ENCODE assay signal across 8 mouse cellular contexts in the genomic region with DNA sequence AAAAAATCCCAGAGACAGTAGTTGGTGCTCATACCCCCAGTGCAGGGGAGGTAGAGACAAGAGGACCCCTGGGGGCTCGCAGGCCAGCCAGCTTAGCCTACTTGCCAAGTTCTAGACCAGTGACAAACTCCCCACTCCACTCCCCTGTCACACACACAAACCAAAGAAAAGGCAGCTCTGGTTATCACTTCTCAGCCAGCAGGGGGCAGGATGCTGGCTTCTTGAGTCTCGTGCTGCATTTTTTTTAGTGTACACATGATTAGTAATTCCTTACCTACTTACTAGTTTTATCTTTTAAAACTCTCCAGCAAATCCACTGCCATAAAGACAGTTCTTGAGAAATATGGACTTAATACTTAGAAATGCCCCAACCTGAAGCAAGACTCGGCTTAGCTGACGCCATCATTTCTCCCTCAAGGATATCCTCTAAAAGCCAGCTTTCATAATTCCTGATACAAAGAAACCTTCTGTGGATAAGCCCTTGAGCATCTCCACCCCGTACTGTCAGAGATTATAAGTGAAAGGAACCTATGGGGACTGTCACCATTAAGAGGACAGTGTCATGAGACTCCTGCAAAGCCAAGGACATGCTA. TPM values are rescaled to one million over a fixed set of nuclear protein-coding genes. Genes with fewer than 3 reads are reported as not detected.
A peak's percentile ranks its signal among the peaks of the same experiment; 100 is the strongest.
DNase-seq lines count a peak whose midpoint lies in the region; ATAC-seq and TF ChIP-seq lines count a peak whose summit lies in the region.

No protein-coding gene starts in this region.

- no peak overlapping the region for H3K4me3 ChIP-seq in heart, postnatal 0 days (ENCODE audit: low read depth, low read length)
- H3K4me3 ChIP-seq in testis, adult 2 months (ENCODE audit: control insufficient read depth, low read depth, low read length) = no peak overlapping the region
- no peak overlapping the region for H3K4me3 ChIP-seq in bone marrow macrophage, adult 2 months (ENCODE audit: insufficient read depth, low read length)

- DNase-seq in heart, postnatal 0 days (ENCODE audit: low spot score) = no peak
- no peak for DNase-seq in heart, adult 9 months (ENCODE audit: low spot score in 2 of 2)
- DNase-seq in testis, postnatal 14 days (ENCODE audit: low spot score) = no peak
- peak; percentile 31 to 49 for DNase-seq in lung, postnatal 4 days
- no peak for DNase-seq in cerebellum, postnatal 4 days (ENCODE audit: low spot score in 2 of 2)

- no peak overlapping the region for H3K9ac ChIP-seq in heart, postnatal 0 days (replicated peaks; ENCODE audit: low read depth, low read length)

- H3K27ac ChIP-seq in heart, postnatal 0 days (ENCODE audit: low read depth) = no peak overlapping the region
- H3K27ac ChIP-seq in testis, adult 2 months (ENCODE audit: control insufficient read depth, insufficient read depth, low read depth, low read length) = no peak overlapping the region
- peak overlapping the region; percentile 70 for H3K27ac ChIP-seq in bone marrow macrophage, adult 2 months (ENCODE audit: insufficient read depth, low read depth, low read length)

- no peak for ATAC-seq in heart, postnatal 0 days (ENCODE audit: insufficient read depth, low read depth)
- no peak for ATAC-seq in megakaryocyte-erythroid progenitor cell, adult 5-6 weeks (replicated peaks; ENCODE audit: low FRiP score, low TSS enrichment, poor library complexity, severe bottlenecking)

- no peaks in the 10 kb centered on the region for H3K27me3 ChIP-seq in heart, postnatal 0 days (ENCODE audit: control insufficient read depth, insufficient read depth, low read length)
- no peaks in the 10 kb centered on the region for H3K27me3 ChIP-seq in testis, adult 2 months (ENCODE audit: control insufficient read depth, insufficient read depth, low read length)

- H3K36me3 ChIP-seq in heart, postnatal 0 days (replicated peaks; ENCODE audit: control insufficient read depth, insufficient read depth, low read length) = no peaks in the 10 kb centered on the region
- no peaks in the 10 kb centered on the region for H3K36me3 ChIP-seq in testis, adult 2 months (ENCODE audit: control insufficient read depth, insufficient read depth, low read length)

- H3K9me3 ChIP-seq in heart, postnatal 0 days (replicated peaks; ENCODE audit: control insufficient read depth, low read length) = no peaks in the 10 kb centered on the region

- 61% methylated on average over 5 of the region's 5 CpGs for WGBS in heart, postnatal 0 days

- TF ChIP-seq EP300 in heart, postnatal 0 days (IDR thresholded peaks at IDR 0.05; ENCODE audit: low read depth) = no peak

- H3K4me2 ChIP-seq in heart, postnatal 0 days (ENCODE audit: low read depth, low read length) = no peak overlapping the region

- TF ChIP-seq POLR2A in testis, adult 2 months (IDR thresholded peaks at IDR 0.05; ENCODE audit: control insufficient read depth, low read depth, low read length) = no peak
- no peak for TF ChIP-seq POLR2A in bone marrow macrophage, adult 2 months (IDR thresholded peaks at IDR 0.05; ENCODE audit: borderline replicate concordance, low read depth, low read length)

- peak; percentile 63 for TF ChIP-seq CTCF in heart, postnatal 0 days (IDR thresholded peaks at IDR 0.05; ENCODE audit: low read depth)
- peak; percentile 15; the same call in 1 of the 2 replicates for TF ChIP-seq CTCF in testis, adult 2 months (IDR thresholded peaks at IDR 0.05; ENCODE audit: control insufficient read depth, insufficient read depth, insufficient replicate concordance, low read depth, low read length)
- TF ChIP-seq CTCF in bone marrow macrophage, adult 2 months (IDR thresholded peaks at IDR 0.05; ENCODE audit: low read depth, low read length) = peak; percentile 68; the same call in 1 of the 2 replicates

- H3K4me1 ChIP-seq in heart, postnatal 0 days (ENCODE audit: control insufficient read depth, insufficient read depth) = no peaks in the 10 kb centered on the region
- no peaks in the 10 kb centered on the region for H3K4me1 ChIP-seq in testis, adult 2 months (ENCODE audit: control insufficient read depth, insufficient read depth, low read length)
- peaks cover 40% of the 10 kb centered on the region for H3K4me1 ChIP-seq in bone marrow macrophage, adult 2 months (ENCODE audit: control insufficient read depth, insufficient read depth, low read length)

RNA-seq across cellular contexts. Expression of gene Panx1, which starts 11.6 kb away (rescaled TPM):
- 2.4 and 7.4 TPM in 2 replicates for total RNA-seq in heart, postnatal 0 days (2014; rRNA removed; ENCODE audit: low replicate concordance)
- 10.2 and 11.2 TPM in 2 replicates for polyA plus RNA-seq in heart, postnatal 0 days (2015; fragmentation: Nextera tagmentation; extraction: Ambion mirVana)
- polyA plus RNA-seq in testis, adult 2 months (2012; rRNA removed) = 2.4 and 2.5 TPM in 2 replicates
- polyA plus RNA-seq in bone marrow macrophage, adult 2 months (2012; ENCODE audit: insufficient read depth, insufficient read length, missing spikeins) = 23.9 and 28.2 TPM in 2 replicates
- total RNA-seq in megakaryocyte-erythroid progenitor cell, adult 5-6 weeks (2014; fragmentation: Nextera tagmentation) = 3.9 and 19.7 TPM in 2 replicates
- total RNA-seq in megakaryocyte-erythroid progenitor cell, adult 5-6 weeks (2017) = 5.2 and 5.4 TPM in 2 replicates

Comparison
In these comparisons a context has a peak if more than half of its experiments do, and no peak if none do; other contexts are left out.
1. DNase-seq: peak in lung, postnatal 4 days (2 of 2); none in heart, postnatal 0 days (single experiment), heart, adult 9 months (0 of 2), testis, postnatal 14 days (single experiment) and cerebellum, postnatal 4 days (0 of 2).
2. CTCF ChIP-seq: peak in every context shown above with its lines; median percentile 68 in bone marrow macrophage, adult 2 months; 63 in heart, postnatal 0 days; 15 in testis, adult 2 months.